Mouse (Mus musculus) 3T3-L1 (cell line): Measurements from ENCODE around the gene 6030458C11Rik.
A peak's percentile ranks its signal among the peaks of the same experiment; 100 is the strongest.
"Not testable (repeated sequence)": the region's sequence is repeated elsewhere in the genome, so short reads cannot be mapped to it uniquely, and the experiment has no call there.

Source experiments
- DNase-seq: peaks from one replicate; pipeline ENCODE4 v3.0.0-alpha.2; 2015; ENCODE audit warnings: low read depth, low spot score

Gene 6030458C11Rik

GRCm38 (mm10) chr15:12822416-12823395 is 1.7 kb downstream of the 6030458C11Rik start:
- no peak for DNase-seq

GRCm38 (mm10) chr15:12817592-12817991 is 6.9 kb downstream of the 6030458C11Rik start:
- DNase-seq: no peak

GRCm38 (mm10) chr15:12812646-12813045 is 11.8 kb downstream of the 6030458C11Rik start:
- no peak for DNase-seq

DNA sequence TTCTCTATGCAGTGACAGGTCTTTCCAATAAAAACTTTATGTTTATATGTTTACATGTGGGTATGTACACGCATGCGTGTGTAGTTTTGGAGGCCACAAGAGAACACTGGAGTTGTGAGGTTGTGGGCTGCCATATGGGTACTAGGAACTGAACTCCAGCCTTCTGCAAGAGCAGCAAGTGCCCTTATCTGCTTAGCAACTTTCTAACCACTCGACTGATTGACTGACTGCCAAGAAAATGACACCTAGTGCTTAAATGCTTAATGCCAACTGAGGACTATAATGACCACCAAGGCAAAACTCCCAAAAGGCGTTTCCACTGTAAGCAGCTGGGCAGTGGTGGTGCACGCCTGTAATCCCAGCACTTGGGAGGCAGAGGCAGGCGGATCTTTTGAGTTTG is 15.1 kb downstream of the 6030458C11Rik start:
- no peak for DNase-seq

DNA sequence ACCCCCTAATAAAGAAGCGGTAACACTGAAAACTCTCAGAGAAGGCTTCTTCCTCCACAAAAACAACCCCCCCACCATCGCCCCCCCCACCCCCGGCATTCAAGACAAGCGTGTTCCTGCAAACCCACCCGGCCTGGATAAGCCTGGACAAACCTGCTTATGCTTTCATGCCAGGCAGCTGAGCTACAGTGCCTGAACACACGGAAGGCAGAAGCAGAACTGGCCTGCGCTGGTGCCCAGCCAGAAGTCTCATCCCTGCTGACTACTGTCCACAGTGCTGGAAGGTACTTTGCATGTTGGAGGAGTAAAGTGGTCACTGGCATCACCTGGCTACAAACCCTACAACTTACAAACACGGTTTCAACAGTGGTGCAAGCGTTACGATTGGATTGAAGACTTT is 17.4 kb downstream of the 6030458C11Rik start:
- no peak for DNase-seq

DNA sequence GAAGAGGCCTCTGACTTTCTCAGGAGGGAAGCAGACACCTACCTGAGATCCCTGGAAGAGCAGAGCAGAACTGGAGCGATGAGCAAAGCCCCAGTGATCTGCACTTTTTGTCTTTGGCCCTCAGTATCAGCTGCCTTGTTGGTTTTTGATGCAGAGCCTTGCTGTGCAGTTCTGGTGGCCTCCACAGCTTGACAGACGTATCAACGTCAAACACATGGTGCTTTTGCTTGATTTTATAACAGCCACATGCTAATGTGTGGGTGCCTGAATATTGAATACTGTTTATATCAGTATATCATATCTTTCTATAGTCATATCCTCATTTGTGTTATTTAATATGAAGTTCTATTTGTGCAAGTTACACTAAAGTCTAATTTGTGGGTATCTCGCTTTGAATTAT is 19.4 kb downstream of the 6030458C11Rik start:
- no peak for DNase-seq

DNA sequence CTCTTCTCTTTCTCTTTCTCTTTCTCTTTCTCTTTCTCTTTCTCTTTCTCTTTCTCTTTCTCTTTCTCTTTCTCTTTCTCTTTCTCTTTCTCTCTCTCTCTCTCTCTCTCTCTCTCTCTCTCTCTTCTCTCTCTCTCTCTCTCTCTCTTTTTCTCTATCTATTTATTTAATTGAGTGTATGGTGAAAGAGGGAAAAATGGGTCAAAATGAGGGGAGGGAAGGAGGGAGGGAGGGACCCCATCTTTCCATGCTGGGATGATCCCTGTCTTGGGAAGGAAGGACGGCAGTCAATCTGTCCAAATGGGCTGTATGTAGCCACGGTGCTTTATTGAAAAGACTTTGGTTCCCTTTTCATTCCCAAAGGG is 23.3 kb downstream of the 6030458C11Rik start:
- DNase-seq: not testable (repeated sequence)

GRCm38 (mm10) chr15:12800405-12801141 is 23.9 kb downstream of the 6030458C11Rik start:
- DNase-seq: no peak

DNA sequence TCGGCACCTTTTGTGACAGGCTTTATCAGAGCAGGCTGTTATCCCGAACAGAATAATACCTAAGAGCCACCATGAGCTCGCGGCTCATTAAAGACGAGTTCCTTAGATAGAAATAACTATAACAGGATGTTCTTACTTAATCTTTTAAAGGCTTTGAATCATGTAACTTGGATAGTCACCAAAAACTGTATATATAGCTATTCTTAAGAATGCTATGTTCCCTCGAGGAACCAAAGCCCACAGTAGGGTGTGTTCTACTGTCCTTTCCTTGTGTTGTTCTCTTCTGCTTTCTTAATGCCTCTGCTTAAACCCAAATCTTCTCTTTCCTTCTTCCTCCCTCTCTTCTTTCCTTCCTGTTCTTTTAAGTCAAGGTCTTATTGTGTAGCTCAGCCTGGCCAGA is 26.4 kb downstream of the 6030458C11Rik start:
- DNase-seq: no peak

DNA sequence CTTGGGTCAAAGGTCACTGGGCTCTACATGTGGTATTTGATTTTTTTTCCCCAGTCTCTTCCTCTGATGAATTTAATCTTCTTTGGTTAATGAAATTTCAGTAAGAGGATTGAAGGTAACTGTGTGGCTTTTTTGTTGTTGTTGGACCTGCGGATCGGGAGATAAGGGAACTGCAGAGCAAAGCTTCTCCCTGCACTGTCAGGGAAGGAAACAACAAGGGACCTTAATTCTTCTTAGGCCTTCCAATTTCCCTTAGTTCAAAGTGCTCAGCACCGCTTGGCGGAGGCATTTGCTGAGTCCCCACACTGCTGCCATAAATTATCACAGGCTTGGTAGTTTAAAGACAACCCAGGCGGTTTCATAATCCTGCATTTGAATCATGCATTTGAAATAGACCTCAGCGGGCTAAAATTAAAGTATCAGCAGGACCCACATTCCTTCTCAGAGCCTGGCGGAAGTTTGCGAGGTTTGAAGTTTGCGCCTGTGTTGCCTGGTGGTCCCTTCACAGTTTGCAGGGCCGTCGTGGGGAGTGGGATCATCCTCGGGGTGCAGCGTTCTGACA is 28.5 kb downstream of the 6030458C11Rik start:
- DNase-seq: no peak

- DNase-seq: peak; percentile 87
Observed at GRCm38 (mm10) chr15:12795457-12795894, 29.0 kb downstream of the 6030458C11Rik start.

- no peak for DNase-seq
Observed at GRCm38 (mm10) chr15:12794311-12794710, 30.1 kb downstream of the 6030458C11Rik start.

DNA sequence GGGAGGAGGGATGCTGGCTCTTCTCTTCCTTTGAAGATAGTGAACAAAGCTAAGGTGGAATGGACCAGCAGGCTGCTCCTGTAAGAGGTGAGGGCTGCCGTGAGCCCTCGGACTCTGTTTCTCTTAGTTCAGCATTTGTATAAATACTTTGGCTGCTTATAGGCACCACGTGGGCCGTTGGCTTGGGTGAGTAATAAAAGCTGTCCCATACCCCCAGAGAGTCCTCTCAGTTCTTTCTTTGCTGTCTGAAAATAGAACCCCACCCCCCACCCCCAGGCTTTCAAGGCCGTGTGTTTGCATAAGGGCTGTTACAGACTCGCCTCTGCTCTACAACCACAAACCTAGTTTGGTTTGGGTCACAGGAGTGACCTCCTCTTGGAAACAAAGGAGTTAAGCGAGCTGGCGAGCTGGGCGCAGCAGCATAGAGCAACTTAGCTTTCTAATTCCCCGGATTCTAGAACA is 35.0 kb downstream of the 6030458C11Rik start:
- DNase-seq: no peak

DNA sequence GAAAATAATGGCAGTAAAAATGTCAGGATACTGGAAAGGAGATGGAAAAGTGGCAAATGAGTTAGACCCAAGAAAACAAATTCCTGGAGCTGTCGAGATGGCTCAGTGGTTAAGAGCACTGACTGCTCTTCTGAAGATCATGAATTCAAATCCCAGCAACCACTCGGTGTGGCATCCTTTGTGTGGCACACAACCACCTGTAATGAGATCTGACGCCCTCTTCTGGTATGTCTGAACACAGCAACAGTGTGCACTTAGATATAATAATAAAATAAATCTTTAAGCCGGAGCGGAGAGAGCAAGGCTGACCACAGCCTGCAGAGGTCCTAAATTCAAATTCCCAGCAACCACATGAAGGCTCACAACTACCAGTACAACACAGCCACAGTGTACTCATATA is 35.9 kb downstream of the 6030458C11Rik start:
- no peak for DNase-seq

DNA sequence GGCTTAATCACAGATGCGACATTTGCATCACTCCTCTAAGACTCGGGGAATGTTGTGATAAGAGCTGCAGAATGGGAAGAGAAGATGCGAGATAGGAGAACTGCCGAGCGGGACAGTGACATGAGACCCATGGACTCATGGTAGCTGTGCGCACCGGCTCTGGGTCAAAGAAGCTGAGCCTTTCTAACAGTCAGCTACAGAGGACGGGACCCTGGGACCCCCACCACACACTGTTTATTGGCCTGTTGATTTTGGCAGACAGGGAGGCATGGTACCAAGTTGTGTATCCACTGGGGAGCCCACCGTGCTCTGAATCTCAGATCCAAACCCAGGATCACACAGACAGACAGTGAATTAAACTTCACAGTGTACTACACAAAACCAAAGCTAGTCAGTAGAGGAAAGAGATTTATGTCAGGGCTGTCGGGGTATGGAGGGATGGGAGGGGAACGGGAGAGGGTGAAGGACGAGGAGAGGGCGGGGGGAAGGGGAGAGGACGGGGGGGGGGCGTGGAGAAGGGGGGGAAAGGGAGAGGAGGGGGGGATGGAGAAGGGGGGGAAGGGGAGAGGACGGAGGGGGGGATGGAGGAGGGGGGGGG is 42.6 kb downstream of the 6030458C11Rik start:
- no peak for DNase-seq

DNA sequence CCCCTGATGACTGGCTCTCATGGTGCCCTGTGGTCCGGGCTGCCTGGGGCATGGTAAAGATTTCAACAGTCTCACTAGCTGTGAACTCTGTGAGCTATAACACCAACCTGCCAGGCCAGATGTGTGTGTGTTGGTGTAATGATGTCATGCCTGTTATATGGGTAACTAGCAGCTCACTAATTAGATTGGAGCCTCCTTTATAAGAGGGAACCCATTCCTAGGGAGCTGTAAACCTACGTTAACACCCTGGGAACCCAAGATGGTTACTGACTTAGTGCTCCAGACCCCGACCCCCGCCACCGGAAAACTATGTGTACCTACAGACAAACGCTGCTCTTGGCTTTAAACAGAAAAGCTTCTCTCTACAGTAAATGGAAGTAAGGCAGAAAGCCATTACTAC is 43.2 kb downstream of the 6030458C11Rik start:
- no peak for DNase-seq

DNA sequence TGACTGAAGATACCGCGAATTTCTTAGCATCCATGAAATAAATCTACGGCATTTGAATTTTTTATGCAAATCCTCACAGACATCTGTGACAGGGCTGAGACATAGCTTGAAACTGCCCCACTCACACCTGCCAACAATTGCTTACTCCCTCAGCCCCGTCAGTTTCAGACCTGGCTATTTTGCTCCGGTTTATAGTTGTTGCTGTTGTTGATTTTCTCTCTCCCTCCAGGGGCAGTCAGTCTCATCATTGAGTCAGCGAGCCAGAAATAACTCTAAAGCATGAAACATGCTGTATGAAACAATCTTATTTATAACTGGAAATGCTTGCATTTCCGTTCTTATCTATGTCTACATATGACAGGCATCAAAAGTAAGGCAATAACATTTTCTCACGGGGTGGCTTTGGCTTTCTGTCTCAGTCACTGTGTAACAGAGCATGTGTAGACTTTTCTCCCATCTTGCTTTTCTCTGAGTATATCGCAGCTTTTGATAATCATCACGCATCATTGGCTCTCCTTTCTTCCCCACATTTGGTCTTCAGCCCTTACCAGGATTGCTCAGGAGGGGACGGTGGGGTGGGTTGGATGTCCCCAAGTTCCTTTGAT is 50.2 kb downstream of the 6030458C11Rik start:
- no peak for DNase-seq

DNA sequence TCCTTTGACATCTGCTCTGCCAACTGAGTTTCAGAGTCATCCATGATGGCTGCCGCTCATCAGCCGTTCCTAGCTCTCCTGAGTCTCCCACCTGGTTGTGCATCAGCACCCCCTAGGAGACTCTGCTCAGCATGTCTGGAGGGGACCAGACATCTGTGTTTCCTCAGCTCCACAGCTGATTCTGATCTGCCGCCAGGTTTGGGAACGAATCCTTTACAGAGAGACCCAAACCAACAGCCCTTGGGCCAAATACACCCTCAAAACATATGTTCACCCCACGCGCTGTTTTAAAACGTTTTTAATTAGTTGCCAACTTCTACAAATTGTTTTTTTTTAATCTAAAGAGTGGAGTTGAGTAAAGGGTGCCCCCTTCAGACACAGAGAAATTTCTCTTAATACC is 53.5 kb downstream of the 6030458C11Rik start:
- DNase-seq: no peak

GRCm38 (mm10) chr15:12766848-12767247 is 57.6 kb downstream of the 6030458C11Rik start:
- DNase-seq: no peak

DNA sequence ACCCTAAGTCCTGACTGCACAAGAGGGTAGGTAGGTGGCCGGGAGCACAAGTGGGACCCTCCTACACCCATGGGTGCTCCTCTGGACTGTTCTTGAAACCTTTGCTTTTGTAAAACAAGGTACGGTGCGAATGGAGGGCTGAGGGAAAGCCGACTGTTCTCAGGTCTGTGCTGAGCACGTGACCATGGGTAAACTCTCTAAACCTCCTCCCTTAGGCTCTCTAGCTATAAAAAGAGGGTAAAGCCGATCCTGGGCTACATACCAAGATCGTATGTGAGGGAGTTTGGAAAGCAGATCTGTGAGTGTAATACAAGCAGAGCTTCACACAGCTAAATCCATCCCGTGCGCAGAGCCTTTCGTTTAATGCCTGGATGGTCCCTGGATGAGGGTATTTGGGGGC is 61.3 kb downstream of the 6030458C11Rik start:
- DNase-seq: no peak

DNA sequence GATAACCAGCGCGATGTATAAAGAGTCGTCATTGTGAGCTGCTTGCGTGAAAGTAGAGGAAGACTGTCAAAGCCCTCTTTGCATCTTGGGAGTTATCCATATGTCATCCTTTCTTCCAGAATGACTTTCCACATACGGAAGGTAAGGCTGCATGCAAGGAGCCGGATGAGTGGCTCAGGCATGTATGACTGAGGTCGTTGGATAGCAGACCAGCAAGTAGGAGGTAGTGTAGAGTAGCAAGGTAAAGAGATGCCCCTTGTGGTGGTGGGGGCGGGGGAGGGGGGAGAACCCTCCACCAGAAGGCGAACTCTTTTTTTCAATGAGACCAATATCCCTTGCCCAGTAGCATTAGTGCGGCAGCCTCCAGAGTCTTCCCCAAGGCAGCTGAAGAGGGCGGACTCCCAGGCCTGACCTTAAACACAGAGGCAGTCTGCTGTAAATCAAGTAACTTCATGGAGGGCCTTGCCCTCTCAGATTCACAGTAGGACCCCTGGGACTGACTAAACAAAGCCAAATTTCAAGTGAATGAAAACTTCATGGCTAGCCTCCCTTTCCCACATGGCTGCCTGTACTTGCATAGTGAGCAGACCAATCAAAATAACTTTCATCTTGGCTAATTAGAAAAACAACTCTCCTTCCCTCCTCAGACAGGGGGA is 62.1 kb downstream of the 6030458C11Rik start:
- no peak for DNase-seq
